Mouse (Mus musculus) heart, embryonic 11.5 days (tissue): ENCODE results near the gene Wasf2. TPM values are rescaled to one million over a fixed set of nuclear protein-coding genes. Genes with fewer than 3 reads are reported as not detected.

Experiments used
- ATAC-seq: fragments of 200-750 bp; cut with Nextera tagmentation; replicated peaks from 2 replicates; pipeline ENCODE4 v1.8.0; 2017; ENCODE audit warnings: moderate library complexity; ENCODE audit not compliant: insufficient number of reproducible peaks, low FRiP score, low TSS enrichment
- H3K27ac ChIP-seq: fragments of 300-500 bp; sonication (generic); 2 replicates; pipeline ENCODE4 v1.5.1; 2014; ENCODE audit warnings: mild to moderate bottlenecking, low read depth, low read length
- H3K27me3 ChIP-seq: fragments of 300-500 bp; sonication (generic); 2 replicates; pipeline ENCODE4 v1.6.1; 2014; ENCODE audit warnings: mild to moderate bottlenecking, low read length, mixed read lengths; ENCODE audit not compliant: control insufficient read depth, insufficient read depth
- H3K36me3 ChIP-seq: fragments of 300-500 bp; sonication (generic); 2 replicates; pipeline ENCODE4 v1.6.1; 2014; ENCODE audit warnings: mild to moderate bottlenecking, low read length, moderate library complexity, mixed read lengths; ENCODE audit not compliant: control insufficient read depth, insufficient read depth
- H3K4me1 ChIP-seq: fragments of 300-500 bp; sonication (generic); 2 replicates; pipeline ENCODE4 v1.6.1; 2014; ENCODE audit warnings: low read length; ENCODE audit not compliant: control insufficient read depth, insufficient read depth
- H3K4me2 ChIP-seq: fragments of 300-500 bp; sonication (generic); 2 replicates; pipeline ENCODE4 v1.6.1; 2014; ENCODE audit warnings: mild to moderate bottlenecking, moderate library complexity
- H3K4me3 ChIP-seq: fragments of 300-500 bp; sonication (generic); 2 replicates; pipeline ENCODE4 v1.5.1; 2014; ENCODE audit warnings: low read depth, low read length
- H3K9ac ChIP-seq: fragments of 300-500 bp; sonication (generic); 2 replicates; pipeline ENCODE4 v1.6.1; 2014; ENCODE audit warnings: mild to moderate bottlenecking, low read depth, low read length, moderate library complexity
- H3K9me3 ChIP-seq: fragments of 300-500 bp; sonication (generic); replicated peaks from 2 replicates; pipeline ENCODE4 v1.6.1; 2016; ENCODE audit warnings: low read length; ENCODE audit not compliant: control insufficient read depth
- WGBS: fragments of 180-500 bp; shearing (Covaris S2); extraction: QIAGEN DNeasy Blood & Tissue Kit; methylation state at CpG from one replicate; pipeline ENCODE4 v1.1.7; 2014; ENCODE audit not compliant: insufficient replicate concordance; 5-methylcytosine and 5-hydroxymethylcytosine counted together
- polyA plus RNA-seq: library from polyadenylated mRNA; unstranded; fragments of >200 nt; fragmentation: Nextera tagmentation; extraction: Ambion mirVana; gene quantifications from 2 replicates; pipeline ENCODE4 v1.2.1, GENCODE M21; 2014

The Wasf2 gene
- polyA plus RNA-seq, 1 experiment from 2014 or later = 55.8 TPM

GRCm38 (mm10) chr4:133116756-133117470 is 13.4 kb upstream of the Wasf2 start:
- Histone ChIP-seq H3K4me1 (peaks cover 27% of the 10 kb centered on the region), H3K4me3 (no peak overlapping the region), H3K9ac (peak overlapping the region; percentile 63; the same call in 1 of the 2 replicates), H3K4me2 (0 out of 2 replicates have a peak overlapping the region, but pooled peaks have one; percentile 37), H3K27ac (peak overlapping the region; percentile 96), H3K9me3 (no peaks in the 10 kb centered on the region), H3K36me3 (no peaks in the 10 kb centered on the region), H3K27me3 (no peaks in the 10 kb centered on the region)
- no peak for ATAC-seq
- WGBS = 44% methylated on average over 3 of the region's 3 CpGs

GRCm38 (mm10) chr4:133117556-133118411 is 12.5 kb upstream of the Wasf2 start:
- Histone ChIP-seq H3K27ac (peak overlapping the region; percentile 96), H3K4me1 (peaks cover 33% of the 10 kb centered on the region), H3K4me2 (peak overlapping the region; percentile 37), H3K36me3 (no peaks in the 10 kb centered on the region), H3K4me3 (no peak overlapping the region), H3K9ac (peak overlapping the region; percentile 63), H3K9me3 (no peaks in the 10 kb centered on the region), H3K27me3 (no peaks in the 10 kb centered on the region)
- peak; percentile 32; the same call in 1 of the 2 replicates for ATAC-seq
- WGBS = 14% methylated on average over 17 of the region's 18 CpGs

- 77% methylated on average over 6 of the region's 6 CpGs for WGBS
- H3K4me1 ChIP-seq = peaks cover 33% of the 10 kb centered on the region
- H3K27ac ChIP-seq = no peak overlapping the region
- H3K9ac ChIP-seq = no peak overlapping the region
- ATAC-seq = no peak
- H3K9me3 ChIP-seq = no peaks in the 10 kb centered on the region
- H3K27me3 ChIP-seq = no peaks in the 10 kb centered on the region
- no peak overlapping the region for H3K4me3 ChIP-seq
- H3K4me2 ChIP-seq = no peak overlapping the region
- no peaks in the 10 kb centered on the region for H3K36me3 ChIP-seq
Observed at GRCm38 (mm10) chr4:133118775-133119375, 11.4 kb upstream of the Wasf2 start.

- peaks cover 33% of the 10 kb centered on the region for H3K4me1 ChIP-seq
- H3K27me3 ChIP-seq = no peaks in the 10 kb centered on the region
- no peak overlapping the region for H3K4me3 ChIP-seq
- ATAC-seq = no peak
- no peaks in the 10 kb centered on the region for H3K36me3 ChIP-seq
- 85% methylated on average over 6 of the region's 6 CpGs for WGBS
- no peaks in the 10 kb centered on the region for H3K9me3 ChIP-seq
- H3K27ac ChIP-seq = no peak overlapping the region
- no peak overlapping the region for H3K4me2 ChIP-seq
- no peak overlapping the region for H3K9ac ChIP-seq
Observed at GRCm38 (mm10) chr4:133119579-133119978, 10.7 kb upstream of the Wasf2 start.

GRCm38 (mm10) chr4:133120833-133121321 is 9.4 kb upstream of the Wasf2 start:
- H3K4me3 ChIP-seq = no peak overlapping the region
- peaks cover 33% of the 10 kb centered on the region for H3K4me1 ChIP-seq
- no peak overlapping the region for H3K27ac ChIP-seq
- no peak overlapping the region; the same call in 1 of the 2 replicates for H3K4me2 ChIP-seq
- no peaks in the 10 kb centered on the region for H3K36me3 ChIP-seq
- ATAC-seq = no peak
- no peak overlapping the region for H3K9ac ChIP-seq
- H3K27me3 ChIP-seq = no peaks in the 10 kb centered on the region
- no peaks in the 10 kb centered on the region for H3K9me3 ChIP-seq
- 11% methylated on average over 8 of the region's 11 CpGs for WGBS

GRCm38 (mm10) chr4:133121416-133121815 is 8.9 kb upstream of the Wasf2 start:
- WGBS = 46% methylated on average over 1 of the region's 1 CpGs
- Histone ChIP-seq H3K4me2 (no peak overlapping the region), H3K36me3 (no peaks in the 10 kb centered on the region), H3K9ac (no peak overlapping the region), H3K4me3 (no peak overlapping the region), H3K4me1 (peaks cover 32% of the 10 kb centered on the region), H3K9me3 (no peaks in the 10 kb centered on the region), H3K27ac (no peak overlapping the region), H3K27me3 (no peaks in the 10 kb centered on the region)
- ATAC-seq = no peak

GRCm38 (mm10) chr4:133121974-133122637 is 8.2 kb upstream of the Wasf2 start:
- ATAC-seq = no peak
- Histone ChIP-seq H3K27ac (no peak overlapping the region), H3K4me3 (no peak overlapping the region), H3K9ac (no peak overlapping the region), H3K27me3 (no peaks in the 10 kb centered on the region), H3K36me3 (no peaks in the 10 kb centered on the region), H3K9me3 (no peaks in the 10 kb centered on the region), H3K4me2 (no peak overlapping the region), H3K4me1 (peaks cover 25% of the 10 kb centered on the region)
- 20% methylated on average over 5 of the region's 5 CpGs for WGBS

- no peak overlapping the region for H3K9ac ChIP-seq
- no peak for ATAC-seq
- no peak overlapping the region for H3K4me2 ChIP-seq
- WGBS = 53% methylated on average over 3 of the region's 3 CpGs
- no peak overlapping the region for H3K4me3 ChIP-seq
- H3K27me3 ChIP-seq = no peaks in the 10 kb centered on the region
- H3K9me3 ChIP-seq = no peaks in the 10 kb centered on the region
- H3K36me3 ChIP-seq = no peaks in the 10 kb centered on the region
- H3K4me1 ChIP-seq = peaks cover 17% of the 10 kb centered on the region
- H3K27ac ChIP-seq = no peak overlapping the region
Observed at GRCm38 (mm10) chr4:133127079-133127478, 3.2 kb upstream of the Wasf2 start.
